Mouse (Mus musculus) C2C12 (cell line): ENCODE measurements around the gene Clec2e. TPM values are rescaled to one million over a fixed set of nuclear protein-coding genes. Genes with fewer than 3 reads are reported as not detected.

Source experiments
- H3K27me3 ChIP-seq: one replicate; pipeline ENCODE4 v1.6.1; 2011; ENCODE audit not compliant: control insufficient read depth, insufficient read depth, insufficient read length
- H3K36me3 ChIP-seq: one replicate; pipeline ENCODE4 v1.6.1; 2011; ENCODE audit not compliant: control insufficient read depth, insufficient read depth
- H3K4me3 ChIP-seq: one replicate; pipeline ENCODE4 v1.5.1; 2011; ENCODE audit warnings: mild to moderate bottlenecking, control low read depth; ENCODE audit not compliant: poor library complexity, insufficient read depth, severe bottlenecking
- H3K79me2 ChIP-seq: one replicate; pipeline ENCODE4 v1.6.1; 2011; ENCODE audit not compliant: control insufficient read depth, insufficient read depth
- H3K79me3 ChIP-seq: one replicate; pipeline ENCODE4 v1.6.1; 2011; ENCODE audit warnings: low read depth, control low read depth
- H3ac ChIP-seq: one replicate; pipeline ENCODE3; 2011; ENCODE audit warnings: low read depth; ENCODE audit not compliant: control insufficient read depth, insufficient read length
- CEBPB ChIP-seq: IDR thresholded peaks from one replicate; pipeline ENCODE4 v1.6.1; 2011; ENCODE audit warnings: low read depth, mild to moderate bottlenecking, control low read depth, moderate library complexity
- CTCF ChIP-seq: IDR thresholded peaks from one replicate; pipeline ENCODE4 v1.5.1; 2011; ENCODE audit not compliant: control insufficient read depth, insufficient read depth, insufficient read length
- FOSL1 ChIP-seq: IDR thresholded peaks from one replicate; pipeline ENCODE4 v1.8.0; 2011; ENCODE audit warnings: mild to moderate bottlenecking, low read length; ENCODE audit not compliant: poor library complexity, insufficient read depth, severe bottlenecking
- MAX ChIP-seq: IDR thresholded peaks from one replicate; pipeline ENCODE4 v1.6.1; 2011; ENCODE audit warnings: mild to moderate bottlenecking, control low read depth
- MYOD1 ChIP-seq: IDR thresholded peaks from one replicate; pipeline ENCODE4 v1.6.1; 2011; ENCODE audit warnings: low read depth; ENCODE audit not compliant: control insufficient read depth, insufficient read length
- MYOG ChIP-seq: IDR thresholded peaks from one replicate; pipeline ENCODE4 v1.6.1; 2011; ENCODE audit not compliant: control insufficient read depth, insufficient read length; ENCODE audit errors: extremely low read depth
- USF1 ChIP-seq: IDR thresholded peaks from one replicate; pipeline ENCODE4 v1.6.1; 2011; ENCODE audit warnings: low read depth, mild to moderate bottlenecking, control low read depth, moderate library complexity
- polyA plus RNA-seq: library from polyadenylated mRNA; unstranded; fragments of >200 nt; fragmentation: generic; extraction: Trizol; gene quantifications from one replicate; pipeline ENCODE4 v1.2.1, GENCODE M21; 2012; ENCODE audit warnings: missing spikeins

Clec2e gene
- polyA plus RNA-seq, 1 experiment: not detected

GRCm38 (mm10) chr6:129066986-129067385 is 33.7 kb downstream of the Clec2e start:
- H3ac ChIP-seq: no peak overlapping the region
- no peaks in the 10 kb centered on the region for H3K79me3 ChIP-seq
- no peaks in the 10 kb centered on the region for H3K27me3 ChIP-seq
- no peaks in the 10 kb centered on the region for H3K79me2 ChIP-seq
- no peak overlapping the region for H3K4me3 ChIP-seq
- no peaks in the 10 kb centered on the region for H3K36me3 ChIP-seq
- TF ChIP-seq USF1 (no peak), CEBPB (no peak), FOSL1 (no peak), CTCF (no peak), MAX (no peak), MYOG (no peak), MYOD1 (no peak)

GRCm38 (mm10) chr6:129066530-129066929 is 34.2 kb downstream of the Clec2e start:
- no peaks in the 10 kb centered on the region for H3K36me3 ChIP-seq
- H3K27me3 ChIP-seq: no peaks in the 10 kb centered on the region
- no peak overlapping the region for H3ac ChIP-seq
- H3K4me3 ChIP-seq: no peak overlapping the region
- H3K79me3 ChIP-seq: no peaks in the 10 kb centered on the region
- H3K79me2 ChIP-seq: no peaks in the 10 kb centered on the region
- TF ChIP-seq MYOG: no peak

GRCm38 (mm10) chr6:129065857-129066256 is 34.9 kb downstream of the Clec2e start:
- no peaks in the 10 kb centered on the region for H3K79me3 ChIP-seq
- no peak overlapping the region for H3ac ChIP-seq
- TF ChIP-seq USF1: no peak
- TF ChIP-seq CEBPB: no peak
- TF ChIP-seq CTCF: no peak
- TF ChIP-seq MAX: no peak
- no peak for TF ChIP-seq FOSL1
- no peak for TF ChIP-seq MYOD1
- TF ChIP-seq MYOG: no peak
- no peak overlapping the region for H3K4me3 ChIP-seq
- no peaks in the 10 kb centered on the region for H3K36me3 ChIP-seq
- H3K79me2 ChIP-seq: no peaks in the 10 kb centered on the region
- H3K27me3 ChIP-seq: no peaks in the 10 kb centered on the region

GRCm38 (mm10) chr6:129065407-129065806 is 35.3 kb downstream of the Clec2e start:
- Histone ChIP-seq H3K79me2 (no peaks in the 10 kb centered on the region), H3K79me3 (no peaks in the 10 kb centered on the region), H3K4me3 (no peak overlapping the region), H3K36me3 (no peaks in the 10 kb centered on the region), H3ac (no peak overlapping the region), H3K27me3 (no peaks in the 10 kb centered on the region)
- no peak for TF ChIP-seq MYOD1
- no peak for TF ChIP-seq FOSL1
- no peak for TF ChIP-seq MAX
- no peak for TF ChIP-seq CEBPB
- TF ChIP-seq CTCF: no peak
- TF ChIP-seq USF1: no peak
- no peak for TF ChIP-seq MYOG

- no peaks in the 10 kb centered on the region for H3K36me3 ChIP-seq
- no peaks in the 10 kb centered on the region for H3K79me2 ChIP-seq
- H3ac ChIP-seq: no peak overlapping the region
- TF ChIP-seq FOSL1 (no peak), CTCF (no peak), MAX (no peak), MYOD1 (no peak), CEBPB (no peak), USF1 (no peak), MYOG (no peak)
- H3K27me3 ChIP-seq: no peaks in the 10 kb centered on the region
- no peak overlapping the region for H3K4me3 ChIP-seq
- H3K79me3 ChIP-seq: no peaks in the 10 kb centered on the region
Observed at GRCm38 (mm10) chr6:129058013-129058412, 42.7 kb downstream of the Clec2e start.

GRCm38 (mm10) chr6:129056237-129056636 is 44.5 kb downstream of the Clec2e start:
- Histone ChIP-seq H3K27me3 (no peaks in the 10 kb centered on the region), H3K36me3 (no peaks in the 10 kb centered on the region), H3K4me3 (no peak overlapping the region), H3ac (no peak overlapping the region), H3K79me3 (no peaks in the 10 kb centered on the region), H3K79me2 (no peaks in the 10 kb centered on the region)
- TF ChIP-seq MYOG (no peak), MYOD1 (no peak), USF1 (no peak), MAX (no peak), CTCF (no peak), FOSL1 (no peak), CEBPB (no peak)
